Mouse (Mus musculus): ENCODE measurements around the gene Pck2.

The Pck2 gene

DNA sequence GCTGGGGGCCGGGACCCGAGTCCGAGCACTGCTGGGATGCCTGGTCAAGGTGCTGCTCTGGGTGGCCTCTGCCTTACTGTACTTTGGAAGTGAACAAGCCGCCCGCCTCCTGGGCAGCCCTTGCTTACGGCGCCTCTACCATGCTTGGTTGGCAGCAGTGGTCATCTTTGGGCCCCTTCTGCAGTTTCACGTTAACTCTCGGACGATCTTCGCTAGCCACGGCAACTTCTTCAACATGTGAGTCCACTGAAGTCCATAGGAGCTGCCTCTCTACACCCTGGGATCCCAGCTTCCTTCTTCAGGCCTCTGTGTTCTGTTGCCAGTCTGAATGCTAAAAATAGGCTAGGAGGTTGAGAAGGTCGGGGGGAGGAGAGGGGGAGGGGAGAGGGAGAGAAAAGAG lies 35.6 kb downstream of the Pck2 start:
- no peak for DNase-seq (ENCODE audit: low spot score)

DNA sequence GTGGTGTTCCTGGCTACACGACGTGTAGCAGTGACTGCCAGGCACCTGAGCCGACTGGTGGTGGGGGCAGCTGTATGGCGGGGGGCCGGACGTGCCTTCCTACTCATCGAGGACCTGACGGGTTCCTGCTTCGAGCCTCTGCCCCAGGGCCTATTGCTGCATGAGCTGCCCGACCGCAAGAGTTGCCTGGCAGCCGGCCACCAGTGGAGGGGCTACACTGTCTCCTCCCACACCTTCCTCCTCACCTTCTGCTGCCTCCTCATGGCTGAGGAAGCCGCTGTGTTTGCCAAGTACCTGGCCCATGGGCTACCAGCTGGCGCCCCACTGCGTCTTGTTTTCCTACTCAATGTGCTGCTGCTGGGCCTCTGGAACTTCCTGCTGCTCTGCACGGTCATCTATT lies 36.3 kb downstream of the Pck2 start:
- DNase-seq (ENCODE audit: low spot score): no peak

DNA sequence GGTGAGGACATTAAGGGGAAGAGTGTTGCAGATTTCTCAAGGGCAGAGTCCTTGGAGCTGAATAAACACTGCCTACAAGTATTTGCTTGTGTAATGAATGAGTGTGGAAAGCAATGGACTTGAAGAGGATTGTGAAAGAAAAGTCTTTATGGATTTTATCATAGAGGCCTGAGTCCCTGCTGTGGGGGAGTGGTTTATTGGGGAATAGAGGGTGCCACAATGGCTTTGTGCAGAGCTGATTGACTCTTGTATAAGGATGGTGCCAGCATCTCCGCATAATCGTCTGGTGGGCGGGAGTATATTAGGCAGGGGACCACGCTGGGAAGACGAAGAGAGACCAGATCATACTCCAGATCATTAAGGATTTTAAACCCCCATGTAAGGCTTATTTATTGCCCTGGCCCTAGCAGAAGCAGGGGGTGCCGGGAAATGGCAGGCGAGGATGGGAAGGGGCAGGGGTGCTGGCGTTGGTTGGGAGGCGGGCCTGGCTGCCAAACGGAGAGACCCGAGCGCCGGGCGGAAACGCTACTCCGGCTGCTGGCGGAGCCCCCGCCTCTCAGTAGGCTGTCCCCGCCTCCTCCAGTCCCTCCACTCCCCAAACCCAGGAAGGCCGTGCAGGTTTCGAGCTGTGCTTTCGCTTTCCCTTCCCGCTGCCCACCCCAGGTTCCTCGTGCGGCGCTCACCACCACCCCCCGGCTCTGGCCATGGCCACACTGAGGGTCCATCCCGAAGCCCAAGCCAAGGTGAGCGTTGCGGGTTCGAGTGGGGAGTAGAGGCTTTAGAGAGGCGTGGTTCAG lies 38.0 kb downstream of the Pck2 start, which contains the start of gene Psme1:
Gene Psme1 (plus strand): TSS at position 253 of the 797 bp plus-strand sequence.
- DNase-seq (ENCODE audit: low spot score): peak; percentile 30

- no peak for DNase-seq (ENCODE audit: low spot score)
These were observed 38.7 kb downstream of the Pck2 start for GRCm38 (mm10) chr14:55578668-55579269.

DNA sequence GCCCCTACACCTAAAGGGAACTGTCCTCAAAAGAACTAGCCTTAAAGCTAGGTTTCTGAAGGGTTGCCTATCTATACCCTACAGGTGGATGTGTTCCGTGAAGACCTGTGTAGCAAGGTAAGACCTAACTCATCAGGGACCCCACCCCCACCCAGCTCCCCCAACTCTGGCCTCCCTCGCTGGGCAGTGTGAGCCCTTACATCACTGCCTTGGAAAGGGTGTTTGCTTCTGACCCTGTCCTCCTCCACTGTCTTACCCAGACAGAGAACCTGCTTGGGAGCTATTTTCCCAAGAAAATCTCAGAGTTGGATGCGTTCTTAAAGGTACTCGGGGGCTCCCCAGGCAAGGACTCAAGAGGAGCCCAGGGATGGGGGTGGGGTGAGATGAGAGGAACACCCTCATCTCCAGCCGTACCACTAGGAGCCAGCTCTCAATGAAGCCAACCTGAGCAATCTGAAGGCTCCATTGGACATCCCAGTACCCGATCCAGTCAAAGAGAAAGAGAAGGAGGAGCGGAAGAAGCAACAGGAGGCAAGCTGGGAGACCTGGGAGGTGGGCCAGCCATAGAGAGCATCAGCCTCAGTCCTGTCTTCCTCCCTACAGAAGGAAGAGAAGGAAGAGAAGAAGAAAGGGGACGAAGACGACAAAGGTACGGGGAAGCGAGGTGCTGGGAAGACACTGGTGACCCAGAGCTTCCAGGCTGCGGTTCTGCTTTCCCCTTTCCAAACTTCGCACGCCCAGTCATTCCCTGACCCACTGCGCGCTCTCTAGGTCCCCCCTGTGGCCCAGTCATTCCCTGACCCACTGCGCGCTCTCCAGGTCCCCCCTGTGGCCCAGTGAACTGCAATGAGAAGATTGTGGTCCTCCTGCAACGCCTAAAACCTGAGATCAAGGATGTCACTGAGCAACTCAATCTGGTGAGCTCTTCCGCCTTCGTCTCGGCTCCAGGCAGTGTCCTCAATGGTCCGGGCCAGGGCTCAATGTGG lies 39.7 kb downstream of the Pck2 start:
- no peak for DNase-seq (ENCODE audit: low spot score)

DNA sequence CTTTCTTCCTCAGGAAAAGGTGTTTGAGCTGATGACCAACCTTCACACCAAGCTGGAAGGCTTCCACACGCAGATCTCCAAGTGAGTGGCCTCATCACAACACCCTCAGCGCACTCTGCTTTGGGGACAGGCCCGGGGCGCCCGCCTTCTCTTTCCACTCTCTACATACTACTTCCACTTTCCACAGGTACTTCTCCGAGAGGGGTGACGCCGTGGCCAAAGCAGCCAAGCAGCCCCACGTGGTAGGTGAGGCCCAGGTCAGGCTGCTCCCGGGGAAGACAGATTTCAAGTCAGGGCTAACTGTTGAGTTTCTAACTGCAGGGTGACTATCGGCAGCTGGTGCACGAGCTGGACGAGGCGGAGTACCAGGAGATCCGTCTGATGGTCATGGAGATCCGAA lies 40.7 kb downstream of the Pck2 start:
- no peak for DNase-seq (ENCODE audit: low spot score)

DNA sequence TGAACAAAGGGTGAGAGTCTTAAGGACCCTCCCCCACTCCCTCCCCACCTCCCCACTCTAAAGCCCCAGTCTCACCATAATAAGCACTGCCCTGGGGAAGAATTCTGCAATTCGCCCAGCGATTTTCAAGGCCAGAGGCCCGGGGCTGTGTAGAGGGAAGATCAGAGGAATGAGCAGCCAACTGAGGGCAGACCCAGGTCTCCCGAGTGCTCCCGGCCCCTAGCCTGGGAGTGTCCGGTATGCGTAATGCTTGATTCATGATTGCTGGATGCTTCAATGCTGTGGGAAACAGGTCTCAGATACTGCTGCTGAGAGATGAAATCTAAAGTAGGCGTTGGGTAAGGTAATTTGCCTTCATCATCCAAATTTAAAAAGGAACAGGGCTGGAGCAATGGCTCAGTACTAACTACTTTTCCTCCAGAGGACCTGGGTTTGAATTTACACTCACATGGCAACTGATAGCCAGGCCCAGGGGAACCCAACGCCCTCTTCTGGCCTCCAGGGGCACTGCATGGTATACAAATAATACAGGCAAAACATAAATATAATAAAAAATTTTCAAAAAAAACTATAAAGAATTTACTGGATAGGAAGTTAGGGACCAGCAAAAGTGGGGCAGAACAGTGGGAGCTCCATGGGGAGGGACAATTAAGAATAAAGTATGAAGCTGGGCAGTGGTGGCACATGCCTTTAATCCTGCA lies 42.1 kb downstream of the Pck2 start:
- DNase-seq (ENCODE audit: low spot score): no peak

GRCm38 (mm10) chr14:55584303-55584701 lies 44.2 kb downstream of the Pck2 start:
- DNase-seq (ENCODE audit: low spot score): no peak

GRCm38 (mm10) chr14:55584702-55585565 lies 44.9 kb downstream of the Pck2 start, which contains the start of gene Emc9:
Gene Emc9, minus strand, starts transcription at chr14:55585302.
- no peak for DNase-seq (ENCODE audit: low spot score)

DNA sequence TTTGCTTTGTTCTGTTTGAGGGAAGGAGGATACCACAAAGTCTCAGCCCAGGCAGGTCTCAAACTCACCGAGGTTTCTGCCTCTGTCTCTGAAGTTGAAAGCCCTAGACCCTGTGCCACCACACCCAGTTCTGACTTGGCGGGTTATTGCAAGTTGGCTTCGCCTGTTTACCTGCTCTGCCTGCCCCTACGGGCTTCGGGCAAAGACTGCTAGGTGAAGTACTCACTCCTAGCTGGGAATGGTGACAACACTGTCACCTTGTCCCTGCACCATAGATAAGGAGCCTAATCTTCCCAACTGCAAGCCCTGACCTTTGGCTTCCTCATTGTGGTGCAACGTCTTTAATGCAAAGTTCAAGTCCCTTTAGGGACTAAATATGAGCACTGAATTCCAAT lies 45.5 kb downstream of the Pck2 start:
- no peak for DNase-seq (ENCODE audit: low spot score)

- no peak for DNase-seq (ENCODE audit: low spot score)
These were observed 46.1 kb downstream of the Pck2 start for GRCm38 (mm10) chr14:55586149-55586548.

- no peak for DNase-seq (ENCODE audit: low spot score)
These were observed 49.2 kb downstream of the Pck2 start for GRCm38 (mm10) chr14:55589271-55589670.

DNA sequence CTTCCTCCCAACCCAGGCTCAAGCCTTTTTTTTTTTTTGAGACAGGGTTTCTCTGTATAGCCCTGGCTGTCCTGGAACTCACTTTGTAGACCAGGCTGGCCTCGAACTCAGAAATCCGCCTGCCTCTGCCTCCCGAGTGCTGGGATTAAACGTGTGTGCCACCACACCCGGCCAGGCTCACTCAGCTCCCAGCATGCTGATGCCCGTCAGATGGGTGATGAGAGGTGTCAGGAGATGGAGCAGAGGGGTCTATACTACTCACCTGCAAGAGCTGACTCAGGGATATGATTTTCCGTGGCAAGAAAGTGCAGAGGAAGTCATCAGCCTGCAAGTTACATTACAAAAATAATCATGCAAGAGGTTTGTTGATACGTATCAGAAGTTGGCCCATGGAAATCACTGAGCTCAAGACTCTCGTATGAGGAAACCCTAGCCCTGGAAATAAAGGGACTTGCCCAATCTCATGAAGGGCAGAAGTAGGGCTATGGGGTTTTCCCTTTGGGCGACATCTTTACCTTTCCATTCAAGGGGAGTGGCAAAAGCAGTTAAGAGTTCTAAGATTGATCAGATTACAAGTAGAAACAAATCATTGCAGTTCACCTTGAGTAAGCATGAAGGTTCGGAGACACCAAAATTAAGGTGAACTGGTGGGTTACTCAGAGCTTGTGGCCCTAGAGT lies 49.8 kb downstream of the Pck2 start:
- DNase-seq (ENCODE audit: low spot score): no peak

- peak; percentile 76 for DNase-seq (ENCODE audit: low spot score)
These were observed 50.8 kb downstream of the Pck2 start, which contains the start of gene Psme2 for GRCm38 (mm10) chr14:55590748-55591330. Gene Psme2, minus strand, starts transcription at chr14:55591113.

GRCm38 (mm10) chr14:55591331-55591891 lies 51.3 kb downstream of the Pck2 start, which contains the start of gene Rnf31:
Gene Rnf31, plus strand, starts transcription at chr14:55591708.
- peak; percentile 69 for DNase-seq (ENCODE audit: low spot score)

DNA sequence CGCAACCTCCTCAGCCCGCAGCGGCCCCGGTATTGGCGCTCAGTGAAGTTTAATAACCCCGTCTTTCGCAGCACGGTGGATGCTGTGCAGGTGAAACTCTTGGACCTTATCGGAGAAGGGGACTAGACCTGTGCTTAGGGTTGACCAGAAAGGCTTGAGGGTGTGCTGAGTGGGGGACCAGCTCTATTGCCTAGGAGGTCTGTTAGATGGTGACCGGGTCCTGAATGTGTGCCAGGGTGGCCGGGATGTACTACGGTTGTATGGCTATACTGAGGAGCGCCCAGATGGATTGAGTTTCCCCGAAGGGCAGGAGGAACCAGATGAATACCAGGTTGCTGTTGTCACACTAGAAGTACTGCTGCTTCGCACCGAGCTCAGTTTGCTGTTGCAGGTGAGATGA lies 52.2 kb downstream of the Pck2 start:
- DNase-seq (ENCODE audit: low spot score): no peak

- DNase-seq (ENCODE audit: low spot score): no peak
These were observed 56.1 kb downstream of the Pck2 start for GRCm38 (mm10) chr14:55596036-55596690.

GRCm38 (mm10) chr14:55598521-55599390 lies 58.7 kb downstream of the Pck2 start:
- DNase-seq (ENCODE audit: low spot score): no peak

Data from urinary bladder, postnatal 10 days (tissue).